Mouse (Mus musculus): ENCODE measurements around the gene Syt14. TPM values are rescaled to one million over a fixed set of nuclear protein-coding genes. Genes with fewer than 3 reads are reported as not detected.

Gene Syt14
- polyA plus RNA-seq, 1 experiment = 10.3 TPM

GRCm38 (mm10) chr1:192860273-192860672, 175.3 kb downstream of the Syt14 start:
- TF ChIP-seq POLR2A (IDR thresholded peaks at IDR 0.05; ENCODE audit: borderline replicate concordance, extremely low read depth, insufficient read depth, insufficient read length, poor library complexity, severe bottlenecking) (no peak), CTCF (IDR thresholded peaks at IDR 0.05; ENCODE audit: borderline replicate concordance, extremely low read depth, insufficient read depth, insufficient read length) (no peak)
- no peak for DNase-seq (ENCODE audit: low read depth)

- no peak for TF ChIP-seq CTCF (IDR thresholded peaks at IDR 0.05; ENCODE audit: borderline replicate concordance, extremely low read depth, insufficient read depth, insufficient read length)
- no peak for TF ChIP-seq POLR2A (IDR thresholded peaks at IDR 0.05; ENCODE audit: borderline replicate concordance, extremely low read depth, insufficient read depth, insufficient read length, poor library complexity, severe bottlenecking)
- DNase-seq (ENCODE audit: low read depth) = no peak
Measured at GRCm38 (mm10) chr1:192857582-192857981, 178.0 kb downstream of the Syt14 start.

- DNase-seq (ENCODE audit: low read depth) = no peak
- TF ChIP-seq POLR2A (IDR thresholded peaks at IDR 0.05; ENCODE audit: borderline replicate concordance, extremely low read depth, insufficient read depth, insufficient read length, poor library complexity, severe bottlenecking) = no peak
Measured at GRCm38 (mm10) chr1:192856931-192857330, 178.6 kb downstream of the Syt14 start.

GRCm38 (mm10) chr1:192856411-192856810, 179.2 kb downstream of the Syt14 start:
- peak; percentile 69 for DNase-seq (ENCODE audit: low read depth)
- no peak for TF ChIP-seq CTCF (IDR thresholded peaks at IDR 0.05; ENCODE audit: borderline replicate concordance, extremely low read depth, insufficient read depth, insufficient read length)
- no peak for TF ChIP-seq POLR2A (IDR thresholded peaks at IDR 0.05; ENCODE audit: borderline replicate concordance, extremely low read depth, insufficient read depth, insufficient read length, poor library complexity, severe bottlenecking)

- peak; percentile 91 for DNase-seq (ENCODE audit: low read depth)
- TF ChIP-seq CTCF (IDR thresholded peaks at IDR 0.05; ENCODE audit: borderline replicate concordance, extremely low read depth, insufficient read depth, insufficient read length) = no peak
- no peak for TF ChIP-seq POLR2A (IDR thresholded peaks at IDR 0.05; ENCODE audit: borderline replicate concordance, extremely low read depth, insufficient read depth, insufficient read length, poor library complexity, severe bottlenecking)
Measured at GRCm38 (mm10) chr1:192855474-192856230, 179.9 kb downstream of the Syt14 start, which contains the start of gene Sertad4. Gene Sertad4 (minus strand): TSS chr1:192855756.

- 0 out of 2 replicates have a peak, but pooled peaks have one; percentile 26 for TF ChIP-seq POLR2A (IDR thresholded peaks at IDR 0.05; ENCODE audit: borderline replicate concordance, extremely low read depth, insufficient read depth, insufficient read length, poor library complexity, severe bottlenecking)
- no peak for TF ChIP-seq CTCF (IDR thresholded peaks at IDR 0.05; ENCODE audit: borderline replicate concordance, extremely low read depth, insufficient read depth, insufficient read length)
- DNase-seq (ENCODE audit: low read depth) = peak; percentile 63
Measured at GRCm38 (mm10) chr1:192854819-192855271, 180.7 kb downstream of the Syt14 start.

GRCm38 (mm10) chr1:192853988-192854818, 181.4 kb downstream of the Syt14 start:
- DNase-seq (ENCODE audit: low read depth) = peak; percentile 26
- TF ChIP-seq POLR2A (IDR thresholded peaks at IDR 0.05; ENCODE audit: borderline replicate concordance, extremely low read depth, insufficient read depth, insufficient read length, poor library complexity, severe bottlenecking) (no peak), CTCF (IDR thresholded peaks at IDR 0.05; ENCODE audit: borderline replicate concordance, extremely low read depth, insufficient read depth, insufficient read length) (no peak)

- DNase-seq (ENCODE audit: low read depth) = peak; percentile 32
- TF ChIP-seq POLR2A (IDR thresholded peaks at IDR 0.05; ENCODE audit: borderline replicate concordance, extremely low read depth, insufficient read depth, insufficient read length, poor library complexity, severe bottlenecking) (no peak), CTCF (IDR thresholded peaks at IDR 0.05; ENCODE audit: borderline replicate concordance, extremely low read depth, insufficient read depth, insufficient read length) (no peak)
Measured at GRCm38 (mm10) chr1:192853429-192853828, 182.1 kb downstream of the Syt14 start.

GRCm38 (mm10) chr1:192852047-192852446, 183.5 kb downstream of the Syt14 start:
- TF ChIP-seq POLR2A (IDR thresholded peaks at IDR 0.05; ENCODE audit: borderline replicate concordance, extremely low read depth, insufficient read depth, insufficient read length, poor library complexity, severe bottlenecking) (no peak), CTCF (IDR thresholded peaks at IDR 0.05; ENCODE audit: borderline replicate concordance, extremely low read depth, insufficient read depth, insufficient read length) (no peak)
- DNase-seq (ENCODE audit: low read depth) = peak; percentile 9

- TF ChIP-seq POLR2A (IDR thresholded peaks at IDR 0.05; ENCODE audit: borderline replicate concordance, extremely low read depth, insufficient read depth, insufficient read length, poor library complexity, severe bottlenecking) (no peak), CTCF (IDR thresholded peaks at IDR 0.05; ENCODE audit: borderline replicate concordance, extremely low read depth, insufficient read depth, insufficient read length) (no peak)
Measured at GRCm38 (mm10) chr1:192851640-192852039, 183.9 kb downstream of the Syt14 start.

GRCm38 (mm10) chr1:192851126-192851525, 184.4 kb downstream of the Syt14 start:
- TF ChIP-seq CTCF (IDR thresholded peaks at IDR 0.05; ENCODE audit: borderline replicate concordance, extremely low read depth, insufficient read depth, insufficient read length) = no peak
- TF ChIP-seq POLR2A (IDR thresholded peaks at IDR 0.05; ENCODE audit: borderline replicate concordance, extremely low read depth, insufficient read depth, insufficient read length, poor library complexity, severe bottlenecking) = no peak
- peak; percentile 75 for DNase-seq (ENCODE audit: low read depth)

More at GRCm38 (mm10) chr1:192851640-192852039, 183.9 kb downstream of the Syt14 start:
- DNase-seq (ENCODE audit: low read depth) = peak; percentile 94

Data from brain, embryonic 14.5 days (tissue).